In the genomic region with DNA sequence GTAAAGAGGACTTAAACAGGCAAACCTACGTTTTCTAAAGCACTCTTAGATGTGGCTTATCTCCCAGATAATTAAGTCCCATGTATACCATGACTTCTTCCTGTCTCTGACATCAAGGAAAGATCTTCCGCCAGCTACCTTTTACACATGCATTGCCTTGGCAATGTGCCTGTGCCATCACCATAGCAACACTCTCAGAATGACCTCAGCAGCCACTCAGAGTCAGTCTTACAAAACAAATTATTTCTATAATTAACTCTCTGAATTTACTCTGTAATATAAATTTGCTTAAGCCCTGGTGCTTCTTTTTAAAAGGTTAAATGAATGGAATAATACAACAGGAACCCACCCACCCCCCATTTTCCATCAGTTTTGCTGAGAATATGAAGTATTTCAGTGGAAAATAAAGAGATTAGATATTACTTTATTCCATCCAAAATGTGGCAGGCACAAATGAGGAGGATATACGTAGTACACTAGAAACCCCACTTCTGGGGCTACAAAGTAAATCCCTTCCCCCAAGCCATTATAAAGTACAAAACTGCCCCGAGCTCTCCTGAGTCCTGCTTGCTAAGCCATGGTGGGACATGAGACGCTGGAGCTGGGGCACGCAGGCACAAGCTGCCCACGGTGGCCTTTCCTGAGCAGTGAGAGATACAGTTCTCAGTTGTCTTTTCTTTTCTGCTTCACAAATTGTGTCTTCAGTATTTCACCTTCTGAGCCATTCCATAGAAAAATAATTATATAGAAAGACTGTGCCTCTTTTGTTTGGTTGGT, we compare ENCODE assay signal across 8 mouse cellular contexts.
A peak's percentile ranks its signal among the peaks of the same experiment; 100 is the strongest.
DNase-seq lines count a peak whose midpoint lies in the region; ATAC-seq and TF ChIP-seq lines count a peak whose summit lies in the region.

No protein-coding gene starts in this region.

- no peak overlapping the region for H3K4me3 ChIP-seq in limb, embryonic 14.5 days (replicated peaks; ENCODE audit: low read length)
- no peak overlapping the region for H3K4me3 ChIP-seq in limb, embryonic 10.5 days
- no peak overlapping the region for H3K4me3 ChIP-seq in forebrain, embryonic 16.5 days (replicated peaks; ENCODE audit: low read length)
- no peak overlapping the region for H3K4me3 ChIP-seq in lung, embryonic 15.5 days

- H3K9ac ChIP-seq in limb, embryonic 14.5 days (ENCODE audit: low read depth, low read length, severe bottlenecking), result no peak overlapping the region
- H3K9ac ChIP-seq in forebrain, embryonic 16.5 days (replicated peaks; ENCODE audit: low read depth, low read length), result no peak overlapping the region
- H3K9ac ChIP-seq in lung, embryonic 15.5 days, result no peak overlapping the region

- peaks cover 18% of the 10 kb centered on the region for H3K4me1 ChIP-seq in limb, embryonic 14.5 days (ENCODE audit: control insufficient read depth, insufficient read depth, low read length)
- H3K4me1 ChIP-seq in limb, embryonic 10.5 days, result peaks cover 11% of the 10 kb centered on the region; the same call in 1 of the 2 replicates
- H3K4me1 ChIP-seq in forebrain, embryonic 16.5 days (replicated peaks; ENCODE audit: control insufficient read depth, insufficient read depth, low read length), result peaks cover 21% of the 10 kb centered on the region
- H3K4me1 ChIP-seq in lung, embryonic 15.5 days, result peaks cover 33% of the 10 kb centered on the region

- H3K27ac ChIP-seq in limb, embryonic 14.5 days (replicated peaks; ENCODE audit: low read depth, low read length), result no peak overlapping the region
- no peak overlapping the region for H3K27ac ChIP-seq in limb, embryonic 10.5 days
- H3K27ac ChIP-seq in forebrain, embryonic 16.5 days (ENCODE audit: low read length), result peak overlapping the region; percentile 43; the same call in 1 of the 2 replicates
- peak overlapping the region; percentile 62 for H3K27ac ChIP-seq in lung, embryonic 15.5 days

- H3K36me3 ChIP-seq in limb, embryonic 14.5 days (ENCODE audit: control insufficient read depth, insufficient read depth, low read length), result no peaks in the 10 kb centered on the region
- H3K36me3 ChIP-seq in limb, embryonic 10.5 days, result 0 out of 2 replicates have a peak, but pooled peaks cover under 1% of the 10 kb centered on the region
- H3K36me3 ChIP-seq in forebrain, embryonic 16.5 days (ENCODE audit: control insufficient read depth, insufficient read depth), result no peaks in the 10 kb centered on the region
- H3K36me3 ChIP-seq in lung, embryonic 15.5 days, result peaks cover 4% of the 10 kb centered on the region; the same call in 1 of the 2 replicates

- no peak for ATAC-seq in limb, embryonic 14.5 days (ENCODE audit: low FRiP score, low read depth)
- ATAC-seq in forebrain, embryonic 16.5 days, result peak; percentile 71
- ATAC-seq in lung, embryonic 15.5 days (ENCODE audit: borderline replicate concordance, extremely low read depth, low FRiP score, low TSS enrichment), result 0 out of 2 replicates have a peak, but pooled peaks have one; percentile 43

- no peaks in the 10 kb centered on the region for H3K9me3 ChIP-seq in limb, embryonic 14.5 days (ENCODE audit: control insufficient read depth, low read length)
- no peaks in the 10 kb centered on the region for H3K9me3 ChIP-seq in limb, embryonic 10.5 days (replicated peaks)
- H3K9me3 ChIP-seq in forebrain, embryonic 16.5 days (ENCODE audit: control insufficient read depth, low read length), result no peaks in the 10 kb centered on the region
- H3K9me3 ChIP-seq in lung, embryonic 15.5 days, result no peaks in the 10 kb centered on the region

- 44% methylated on average over 7 of the region's 7 CpGs for WGBS in limb, embryonic 14.5 days
- 80% methylated on average over 7 of the region's 7 CpGs for WGBS in limb, embryonic 10.5 days
- 9% methylated on average over 7 of the region's 7 CpGs for WGBS in forebrain, embryonic 16.5 days
- 34% methylated on average over 7 of the region's 7 CpGs for WGBS in lung, embryonic 15.5 days

- DNase-seq in limb, embryonic 14.5 days (ENCODE audit: low spot score), result peak; percentile 47
- DNase-seq in limb, embryonic 10.5 days (ENCODE audit: low spot score), result no peak
- peak; percentile 84 for DNase-seq in adrenal gland, postnatal 25 days
- DNase-seq in kidney, adult 9 months, result peak; percentile 80
- DNase-seq in retina, postnatal 7 days (ENCODE audit: low read depth, low spot score), result peak; percentile 13
- DNase-seq in c-Kit-positive CD71-positive TER-119-positive erythroid progenitor cells, embryonic 14.5 days (ENCODE audit: low spot score), result no peak

- H3K4me2 ChIP-seq in limb, embryonic 14.5 days (replicated peaks; ENCODE audit: low read depth, low read length, severe bottlenecking), result no peak overlapping the region
- H3K4me2 ChIP-seq in forebrain, embryonic 16.5 days (ENCODE audit: low read length), result peak overlapping the region; percentile 14; the same call in 1 of the 2 replicates
- H3K4me2 ChIP-seq in lung, embryonic 15.5 days, result no peak overlapping the region

- TF ChIP-seq POLR2A in limb, embryonic 14.5 days (IDR thresholded peaks at IDR 0.05; ENCODE audit: borderline replicate concordance, extremely low read depth, insufficient read depth, insufficient read length), result no peak

- H3K27me3 ChIP-seq in limb, embryonic 14.5 days (ENCODE audit: control insufficient read depth, insufficient read depth, low read length), result no peaks in the 10 kb centered on the region
- no peaks in the 10 kb centered on the region for H3K27me3 ChIP-seq in limb, embryonic 10.5 days (ENCODE audit: low read depth, poor library complexity, severe bottlenecking)
- H3K27me3 ChIP-seq in forebrain, embryonic 16.5 days (replicated peaks; ENCODE audit: control insufficient read depth, insufficient read depth, low read length), result no peaks in the 10 kb centered on the region
- no peaks in the 10 kb centered on the region for H3K27me3 ChIP-seq in lung, embryonic 15.5 days

Comparison
In these comparisons a context has a peak if more than half of its experiments do, and no peak if none do; other contexts are left out.
1. DNase-seq: peak in limb, embryonic 14.5 days (single experiment), adrenal gland, postnatal 25 days (single experiment), kidney, adult 9 months (single experiment) and retina, postnatal 7 days (single experiment); none in limb, embryonic 10.5 days (single experiment) and c-Kit-positive CD71-positive TER-119-positive erythroid progenitor cells, embryonic 14.5 days (single experiment).
2. H3K27ac ChIP-seq: peak in forebrain, embryonic 16.5 days (single experiment) and lung, embryonic 15.5 days (single experiment); none in limb, embryonic 14.5 days (single experiment) and limb, embryonic 10.5 days (single experiment).